Mouse (Mus musculus) megakaryocyte progenitor cell, adult 5-6 weeks (primary cell): ENCODE measurements around the gene Cux1. TPM values are rescaled to one million over a fixed set of nuclear protein-coding genes. Genes with fewer than 3 reads are reported as not detected.

ENCODE experiments used
- ATAC-seq: replicated peaks from 2 replicates; pipeline ENCODE4 v1.8.0; 2016; ENCODE audit warnings: mild to moderate bottlenecking, moderate TSS enrichment, inconsistent platforms; ENCODE audit not compliant: poor library complexity
- total RNA-seq, 2 experiments: library from RNA; stranded (forward) in 1 of 2; stranded (reverse) in 1 of 2; fragments of 157-497, 149-512 nt in 1 of 2; fragments of 200-1000 nt in 1 of 2; gene quantifications; 2 replicates each; pipeline versions ENCODE4 v1.2.3 to v1.2.4; 2015 to 2017

Gene Cux1
- total RNA-seq, 2 experiments from 2014 or later: 104 to 118 TPM

GRCm38 (mm10) chr5:136395600-136396195, 171.6 kb downstream of the Cux1 start:
- ATAC-seq: no peak

DNA sequence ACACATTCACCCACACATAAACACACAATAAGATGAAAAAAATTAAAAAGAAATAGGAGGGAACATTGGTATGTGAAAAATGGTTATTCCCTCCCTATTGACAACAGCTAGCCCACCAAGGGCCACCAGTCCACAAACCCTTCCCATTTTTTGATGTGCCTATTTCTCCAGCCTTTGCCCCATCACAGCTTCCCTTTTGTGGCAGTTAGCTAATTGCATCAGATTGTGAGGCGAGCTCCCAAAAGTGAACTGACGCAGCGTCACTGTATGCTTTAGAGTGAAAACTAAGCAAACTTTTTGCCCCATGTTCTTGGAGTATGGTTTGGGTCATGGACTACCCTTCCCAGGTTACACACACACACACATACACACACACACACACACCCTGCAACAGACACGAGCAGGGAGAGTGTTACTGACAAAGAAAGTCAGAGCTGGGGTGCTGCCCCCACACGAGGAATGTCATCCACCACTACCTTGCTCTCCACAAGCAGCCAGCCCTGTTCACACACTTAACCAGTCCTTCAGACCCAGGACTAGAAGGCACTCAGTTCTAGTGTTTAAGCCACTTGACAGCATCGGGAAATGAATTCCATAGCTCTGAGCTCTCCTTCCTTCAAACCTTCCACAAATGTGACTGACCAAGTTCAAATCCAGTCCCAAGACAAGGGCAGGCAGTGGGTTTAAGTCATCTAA, 172.6 kb downstream of the Cux1 start:
- peak; percentile 60 for ATAC-seq

DNA sequence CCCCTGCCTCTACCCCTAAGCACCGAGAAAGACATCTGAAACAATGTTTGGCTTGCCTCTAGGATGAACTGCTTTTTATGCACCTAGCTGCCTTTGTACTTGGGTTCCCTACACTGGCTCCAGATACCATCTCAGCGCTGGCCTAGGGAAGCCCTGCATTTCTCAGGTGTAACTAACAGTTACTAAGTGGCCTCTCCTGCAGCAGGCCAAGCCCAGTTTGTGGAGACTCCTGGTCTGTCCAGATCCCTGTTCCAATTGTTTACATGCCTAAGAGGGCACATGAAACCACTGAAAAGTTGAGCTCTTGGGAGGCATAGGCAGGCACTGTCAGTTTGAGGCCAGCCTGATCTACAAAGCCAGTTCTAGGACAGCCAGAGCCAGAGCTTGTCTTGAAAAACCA, 173.7 kb downstream of the Cux1 start:
- no peak for ATAC-seq

DNA sequence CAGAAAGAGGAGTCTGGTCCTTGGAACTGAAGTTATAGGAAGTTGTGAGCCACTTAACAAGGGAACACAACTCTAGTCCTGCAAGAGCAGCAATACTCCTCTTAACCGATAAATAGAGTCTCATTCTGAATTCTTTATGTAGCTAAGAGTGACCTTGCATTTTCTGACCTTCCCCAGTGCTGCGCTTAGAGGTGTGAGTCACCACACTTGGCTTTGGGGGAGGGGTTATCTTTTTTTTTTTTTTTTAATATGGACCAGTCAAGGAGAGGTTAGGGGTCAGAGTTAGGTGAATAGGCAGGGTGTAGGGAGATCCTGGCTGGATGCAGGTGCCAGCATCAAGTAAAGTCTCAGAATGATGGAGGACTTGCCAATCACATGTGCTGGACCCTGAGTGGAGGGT, 180.5 kb downstream of the Cux1 start:
- ATAC-seq: no peak

GRCm38 (mm10) chr5:136385161-136385560, 182.1 kb downstream of the Cux1 start:
- ATAC-seq: no peak

- no peak for ATAC-seq
These were observed 184.9 kb downstream of the Cux1 start for GRCm38 (mm10) chr5:136382261-136383005.

DNA sequence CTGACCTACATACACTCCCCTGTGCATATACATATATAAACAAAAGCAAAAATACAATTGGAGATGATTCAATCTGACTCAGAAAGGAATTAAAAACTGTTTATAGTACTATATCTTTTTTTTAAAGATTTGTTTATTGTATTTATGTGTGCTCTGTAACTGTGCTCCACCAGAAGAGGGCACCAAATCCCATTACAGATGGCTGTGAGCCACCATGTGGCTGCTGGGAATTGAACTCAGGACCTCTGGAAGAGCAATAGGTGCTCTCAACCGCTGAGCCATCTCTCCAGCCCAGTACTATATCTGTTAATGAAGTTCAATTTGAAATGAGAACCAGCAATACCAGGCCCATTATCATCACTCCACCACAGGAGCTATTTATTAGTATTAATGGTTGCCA, 187.9 kb downstream of the Cux1 start:
- ATAC-seq: no peak

DNA sequence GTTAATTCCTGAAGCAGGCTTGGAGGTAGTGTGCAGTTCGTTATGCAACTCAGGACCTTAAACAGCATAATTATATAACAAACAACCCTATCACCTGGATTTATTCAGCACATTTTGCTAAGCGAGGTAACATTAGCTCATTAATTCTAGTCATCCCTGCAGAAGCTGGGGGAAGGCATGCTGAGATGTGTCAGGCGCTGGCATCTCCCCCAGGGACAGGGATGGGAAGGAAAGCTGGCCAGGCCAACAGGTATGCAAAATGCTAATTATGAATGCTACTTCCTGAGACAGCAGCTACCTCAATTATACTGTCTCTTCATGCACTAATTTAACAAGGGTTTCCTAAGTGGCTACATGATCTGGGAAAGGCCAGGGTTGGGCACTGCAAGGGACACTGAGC, 190.2 kb downstream of the Cux1 start:
- ATAC-seq: no peak

- ATAC-seq: no peak
These were observed 191.9 kb downstream of the Cux1 start for GRCm38 (mm10) chr5:136375350-136375749.

DNA sequence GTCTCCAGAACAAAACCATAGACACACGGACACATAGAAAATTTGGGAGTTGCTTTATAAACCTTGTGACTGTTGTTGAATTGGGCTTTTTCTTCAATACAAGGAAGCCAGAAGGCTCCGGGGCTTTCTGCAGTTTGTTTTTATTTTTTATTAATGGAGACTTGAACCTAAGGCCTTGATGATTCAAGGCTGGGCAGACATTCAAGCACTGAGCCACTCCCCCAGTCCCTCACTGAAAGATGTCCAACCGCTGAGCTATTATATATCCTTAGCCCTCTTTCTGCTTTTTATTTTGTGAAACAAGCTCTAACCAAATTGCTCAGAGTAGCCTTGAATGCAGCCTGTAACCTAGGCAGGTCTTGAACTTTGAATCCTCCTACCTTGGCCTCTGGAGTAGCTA, 195.0 kb downstream of the Cux1 start:
- no peak for ATAC-seq

DNA sequence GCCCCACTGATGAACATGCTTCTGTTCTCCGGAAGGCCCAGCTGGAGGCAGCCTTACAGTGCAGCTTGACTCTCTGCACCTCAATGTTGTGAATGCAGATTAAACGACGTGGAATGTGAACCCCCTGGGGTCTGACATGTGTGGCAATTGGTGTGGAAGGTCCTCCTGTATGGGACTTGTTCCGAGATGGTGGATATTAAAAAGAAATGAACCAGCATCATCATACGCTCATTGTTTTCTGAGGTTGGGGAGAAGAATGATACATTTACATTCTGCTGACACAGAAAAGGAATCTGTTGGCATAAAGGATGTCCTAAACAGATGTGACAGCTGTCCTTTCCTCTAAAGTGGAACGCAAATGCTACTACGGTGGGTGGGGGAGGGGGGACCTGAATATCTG, 203.9 kb downstream of the Cux1 start:
- ATAC-seq: no peak

GRCm38 (mm10) chr5:136362473-136363230, 204.6 kb downstream of the Cux1 start:
- no peak for ATAC-seq

GRCm38 (mm10) chr5:136362021-136362420, 205.3 kb downstream of the Cux1 start:
- no peak for ATAC-seq

DNA sequence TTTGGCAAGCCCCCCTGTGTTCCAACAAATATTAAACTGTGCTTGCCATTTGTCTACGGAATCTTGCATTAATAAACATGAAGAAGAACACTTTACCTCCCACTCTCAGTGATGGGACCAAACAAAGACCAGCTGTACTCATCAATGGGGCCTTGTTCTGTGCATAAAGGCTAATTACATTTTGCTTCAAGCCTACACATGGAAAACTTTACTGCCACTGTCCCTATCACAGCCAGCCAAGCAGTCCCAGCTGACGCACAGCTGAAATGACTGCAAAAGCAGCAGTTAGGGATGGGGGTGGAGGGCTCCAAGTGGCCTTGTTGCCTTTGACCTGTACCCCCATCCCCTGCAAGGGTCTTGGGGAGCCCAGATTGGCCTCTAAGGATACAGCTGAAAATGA, 210.1 kb downstream of the Cux1 start:
- ATAC-seq: no peak

GRCm38 (mm10) chr5:136355583-136356126, 211.6 kb downstream of the Cux1 start:
- 0 out of 2 replicates have a peak, but pooled peaks have one; percentile 26 for ATAC-seq

GRCm38 (mm10) chr5:136354729-136355128, 212.6 kb downstream of the Cux1 start:
- ATAC-seq: no peak

GRCm38 (mm10) chr5:136353114-136353513, 214.2 kb downstream of the Cux1 start:
- no peak for ATAC-seq

DNA sequence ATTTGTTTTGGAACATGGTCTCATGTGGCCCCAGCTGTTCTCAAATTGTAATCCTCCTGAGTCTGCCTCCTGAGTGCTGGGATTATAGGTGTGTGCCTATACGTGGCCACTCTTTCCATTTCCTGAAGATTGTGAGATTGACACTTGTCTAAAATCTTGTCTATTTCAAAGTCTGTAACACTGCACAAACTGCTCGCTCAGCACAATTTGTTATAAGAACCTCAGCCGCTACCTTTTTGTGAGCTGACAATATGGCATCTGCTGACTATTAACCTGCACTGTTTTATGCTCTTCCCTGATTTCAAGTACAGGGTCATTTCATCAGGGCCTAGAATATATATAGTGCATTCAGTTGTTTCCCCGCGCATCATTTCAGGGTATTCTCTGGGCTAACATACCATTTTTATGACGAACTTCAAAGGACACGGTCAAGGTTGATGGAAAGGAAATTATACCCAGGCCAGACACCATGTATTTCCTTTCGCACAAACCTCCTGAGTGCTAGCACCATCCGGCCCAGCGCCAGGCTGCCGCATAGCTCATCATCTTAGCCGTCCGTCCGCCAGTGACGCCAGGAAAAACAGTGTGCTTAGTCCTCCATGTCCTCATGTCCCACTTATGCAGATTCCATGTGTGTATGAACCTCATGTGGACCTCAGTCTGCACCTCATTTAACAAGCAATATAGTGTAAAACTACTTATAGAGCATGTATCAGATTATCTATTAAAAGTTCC, 224.0 kb downstream of the Cux1 start:
- no peak for ATAC-seq

GRCm38 (mm10) chr5:136336798-136337527, 230.3 kb downstream of the Cux1 start:
- peak; percentile 19 for ATAC-seq

DNA sequence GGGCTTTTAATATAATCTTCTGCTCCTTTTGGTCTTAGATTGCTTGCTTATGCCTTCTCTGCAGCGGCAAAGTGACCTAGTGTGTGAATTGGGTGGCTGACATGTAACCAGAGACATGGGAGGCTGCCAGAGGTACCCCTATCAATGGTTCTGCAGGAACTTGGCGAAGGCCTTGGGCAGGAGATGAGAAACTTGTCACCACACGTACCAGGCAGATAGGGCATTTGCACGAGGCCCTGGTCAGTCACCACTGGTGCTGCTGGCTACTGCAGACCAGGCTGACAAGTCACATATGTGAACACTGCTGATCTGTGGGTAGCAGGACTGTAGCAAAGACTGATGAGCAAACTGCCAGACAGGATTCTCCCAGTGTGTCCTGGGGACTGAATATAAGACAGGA, 231.6 kb downstream of the Cux1 start:
- peak; percentile 69 for ATAC-seq
